Mouse (Mus musculus): Measurements from ENCODE around the gene Prdx2. TPM values are rescaled to one million over a fixed set of nuclear protein-coding genes. Genes with fewer than 3 reads are reported as not detected.

Gene Prdx2
- polyA plus RNA-seq, 1 experiment from 2014 or later, result 370 TPM

GRCm38 (mm10) chr8:84945633-84946527 is 23.5 kb upstream of the Prdx2 start:
- Histone ChIP-seq H3K36me3 (ENCODE audit: control insufficient read depth, insufficient read depth, low read length) (no peaks in the 10 kb centered on the region), H3K9me3 (ENCODE audit: control insufficient read depth, low read length) (no peaks in the 10 kb centered on the region), H3K27ac (replicated peaks) (no peak overlapping the region), H3K4me1 (replicated peaks; ENCODE audit: control insufficient read depth, insufficient read depth) (no peaks in the 10 kb centered on the region), H3K27me3 (ENCODE audit: control insufficient read depth, insufficient read depth, low read length) (peaks cover 15% of the 10 kb centered on the region; the same call in 1 of the 2 replicates), H3K4me2 (replicated peaks; ENCODE audit: low read depth) (peak overlapping the region; percentile 56), H3K4me3 (ENCODE audit: low read depth, low read length) (peak overlapping the region; percentile 37), H3K9ac (ENCODE audit: low read length) (no peak overlapping the region)
- WGBS, result under 1% methylated on average over 26 of the region's 67 CpGs
- ATAC-seq (ENCODE audit: low FRiP score, low TSS enrichment), result peak; percentile 35
- DNase-seq (ENCODE audit: low spot score), result no peak
- peak; percentile 25; the same call in 1 of the 2 replicates for TF ChIP-seq CTCF (IDR thresholded peaks at IDR 0.05; ENCODE audit: low read depth)
- TF ChIP-seq EP300 (optimal IDR thresholded peaks at IDR 0.05), result no peak

DNA sequence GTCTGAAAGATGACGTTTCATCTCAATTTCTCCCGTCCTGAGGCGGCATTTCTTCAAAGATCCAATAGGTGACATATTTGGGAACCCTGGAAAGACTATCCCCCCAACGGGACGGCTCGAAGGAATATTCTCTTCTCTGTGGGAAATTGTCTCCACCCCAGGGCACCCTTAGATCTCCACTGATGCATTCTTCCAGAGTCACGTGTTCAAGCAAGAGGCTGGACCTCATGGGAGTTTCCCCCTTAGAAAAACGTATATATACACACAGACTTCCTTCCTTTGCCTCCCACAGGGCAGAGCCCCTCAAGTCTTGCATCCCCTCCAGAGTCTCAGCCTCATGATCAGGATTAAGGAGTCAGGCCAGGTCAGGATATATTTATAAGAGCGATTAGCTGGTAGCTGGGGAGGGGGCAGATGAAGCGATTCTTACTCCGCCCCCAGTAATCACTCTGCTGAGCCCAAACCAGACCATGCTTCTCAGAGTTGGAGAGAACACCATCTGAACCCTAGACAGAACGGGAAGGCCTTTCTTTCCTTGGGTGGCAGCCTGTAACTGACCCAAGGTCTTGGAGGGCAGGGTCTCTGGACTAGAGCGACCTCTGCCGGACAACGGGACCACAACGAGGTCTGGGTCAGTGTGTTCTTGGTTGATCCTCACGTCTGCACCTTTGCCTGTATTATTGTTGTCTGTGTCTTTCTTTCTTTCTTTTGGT is 22.7 kb upstream of the Prdx2 start, which contains the start of gene Rtbdn:
TSS of gene Rtbdn (plus strand) at position 464 of the 713 bp plus-strand sequence.
- DNase-seq (ENCODE audit: low spot score) (no peak), ATAC-seq (ENCODE audit: low FRiP score, low TSS enrichment) (0 out of 2 replicates have a peak, but pooled peaks have one; percentile 6)
- H3K9ac ChIP-seq (ENCODE audit: low read length), result no peak within 1 kb of the TSS

DNA sequence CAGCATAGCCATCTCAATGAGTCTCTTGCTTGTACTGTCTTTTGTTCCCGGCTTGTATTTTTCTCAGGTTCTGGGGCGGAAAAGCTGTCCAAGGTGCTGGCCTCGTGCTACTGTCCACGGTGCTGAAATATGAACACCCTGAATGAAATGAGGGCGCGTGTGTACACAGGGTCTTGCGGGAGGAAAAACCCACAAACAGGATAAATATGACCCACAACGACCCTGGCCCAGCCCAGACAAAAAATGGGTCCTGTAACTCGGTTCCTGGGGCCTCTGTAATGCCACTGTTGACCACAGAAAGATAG is 22.2 kb upstream of the Prdx2 start:
- DNase-seq (ENCODE audit: low spot score) (peak; percentile 63), ATAC-seq (ENCODE audit: low FRiP score, low TSS enrichment) (peak; percentile 39; the same call in 1 of the 2 replicates)
- WGBS, result 12% methylated on average over 9 of the region's 9 CpGs
- Histone ChIP-seq H3K4me3 (ENCODE audit: low read depth, low read length) (no peak overlapping the region), H3K36me3 (ENCODE audit: control insufficient read depth, insufficient read depth, low read length) (no peaks in the 10 kb centered on the region), H3K9me3 (ENCODE audit: control insufficient read depth, low read length) (no peaks in the 10 kb centered on the region), H3K9ac (ENCODE audit: low read length) (no peak overlapping the region), H3K27me3 (ENCODE audit: control insufficient read depth, insufficient read depth, low read length) (peaks cover 15% of the 10 kb centered on the region; the same call in 1 of the 2 replicates), H3K4me1 (replicated peaks; ENCODE audit: control insufficient read depth, insufficient read depth) (no peaks in the 10 kb centered on the region), H3K27ac (replicated peaks) (no peak overlapping the region), H3K4me2 (replicated peaks; ENCODE audit: low read depth) (no peak overlapping the region)
- TF ChIP-seq EP300 (optimal IDR thresholded peaks at IDR 0.05) (no peak), CTCF (IDR thresholded peaks at IDR 0.05; ENCODE audit: low read depth) (no peak)

More for the DNA sequence above, 22.7 kb upstream of the Prdx2 start, which contains the start of gene Rtbdn:
- Histone ChIP-seq H3K27me3 (ENCODE audit: control insufficient read depth, insufficient read depth, low read length) (peaks cover 15% of the 10 kb centered on the region; the same call in 1 of the 2 replicates), H3K4me2 (replicated peaks; ENCODE audit: low read depth) (peak within 1 kb of the TSS; percentile 56), H3K36me3 (ENCODE audit: control insufficient read depth, insufficient read depth, low read length) (no peaks in the 10 kb centered on the region), H3K4me3 (ENCODE audit: low read depth, low read length) (peak within 1 kb of the TSS; percentile 37), H3K9me3 (ENCODE audit: control insufficient read depth, low read length) (no peaks in the 10 kb centered on the region), H3K27ac (replicated peaks) (no peak within 1 kb of the TSS), H3K4me1 (replicated peaks; ENCODE audit: control insufficient read depth, insufficient read depth) (no peaks in the 10 kb centered on the region)
- peak; percentile 51 for TF ChIP-seq CTCF (IDR thresholded peaks at IDR 0.05; ENCODE audit: low read depth)
- no peak for TF ChIP-seq EP300 (optimal IDR thresholded peaks at IDR 0.05)
- 10% methylated on average over 17 of the region's 17 CpGs for WGBS

DNA sequence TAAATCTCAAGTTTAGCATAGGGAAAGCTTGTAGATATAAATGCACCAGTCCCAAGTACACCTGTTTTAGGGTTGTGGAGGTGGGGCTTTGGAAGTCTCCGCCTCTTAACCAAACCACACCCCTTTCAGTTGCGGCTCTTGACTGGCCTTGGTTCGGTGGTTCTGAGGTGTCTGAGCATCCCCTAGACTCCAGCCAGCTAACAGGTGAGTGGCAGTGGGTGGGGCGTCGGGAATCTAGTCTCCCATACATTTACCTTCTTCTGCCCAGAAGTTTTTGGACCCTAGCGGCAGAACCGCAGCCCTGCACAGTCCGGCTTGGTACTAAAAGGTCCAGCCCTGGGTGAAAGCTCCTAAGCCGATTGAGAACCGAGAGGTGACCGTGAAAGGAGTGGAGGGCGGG is 19.6 kb upstream of the Prdx2 start:
- no peak for TF ChIP-seq CTCF (IDR thresholded peaks at IDR 0.05; ENCODE audit: low read depth)
- TF ChIP-seq EP300 (optimal IDR thresholded peaks at IDR 0.05), result no peak
- 20% methylated on average over 12 of the region's 12 CpGs for WGBS
- peaks cover 11% of the 10 kb centered on the region; the same call in 1 of the 2 replicates for H3K27me3 ChIP-seq (ENCODE audit: control insufficient read depth, insufficient read depth, low read length)

GRCm38 (mm10) chr8:84952612-84953255 is 16.7 kb upstream of the Prdx2 start:
- WGBS, result 6% methylated on average over 18 of the region's 18 CpGs
- no peaks in the 10 kb centered on the region for H3K9me3 ChIP-seq (ENCODE audit: control insufficient read depth, low read length)
- peak overlapping the region; percentile 34 for H3K4me2 ChIP-seq (replicated peaks; ENCODE audit: low read depth)
- peak; percentile 62 for ATAC-seq (ENCODE audit: low FRiP score, low TSS enrichment)
- peaks cover 3% of the 10 kb centered on the region; the same call in 1 of the 2 replicates for H3K4me1 ChIP-seq (replicated peaks; ENCODE audit: control insufficient read depth, insufficient read depth)
- peaks cover under 1% of the 10 kb centered on the region; the same call in 1 of the 2 replicates for H3K36me3 ChIP-seq (ENCODE audit: control insufficient read depth, insufficient read depth, low read length)
- 0 out of 2 replicates have a peak overlapping the region, but pooled peaks have one; percentile 13 for H3K9ac ChIP-seq (ENCODE audit: low read length)
- H3K4me3 ChIP-seq (ENCODE audit: low read depth, low read length), result no peak overlapping the region
- H3K27ac ChIP-seq (replicated peaks), result no peak overlapping the region
- TF ChIP-seq EP300 (optimal IDR thresholded peaks at IDR 0.05) (no peak), CTCF (IDR thresholded peaks at IDR 0.05; ENCODE audit: low read depth) (no peak)
- DNase-seq (ENCODE audit: low spot score), result peak; percentile 74
- H3K27me3 ChIP-seq (ENCODE audit: control insufficient read depth, insufficient read depth, low read length), result no peaks in the 10 kb centered on the region

More for the DNA sequence above, 19.6 kb upstream of the Prdx2 start:
- DNase-seq (ENCODE audit: low spot score), result no peak
- peaks cover 3% of the 10 kb centered on the region; the same call in 1 of the 2 replicates for H3K4me1 ChIP-seq (replicated peaks; ENCODE audit: control insufficient read depth, insufficient read depth)
- no peak overlapping the region for H3K4me2 ChIP-seq (replicated peaks; ENCODE audit: low read depth)
- H3K9ac ChIP-seq (ENCODE audit: low read length), result no peak overlapping the region
- no peak overlapping the region for H3K4me3 ChIP-seq (ENCODE audit: low read depth, low read length)
- no peaks in the 10 kb centered on the region for H3K9me3 ChIP-seq (ENCODE audit: control insufficient read depth, low read length)
- H3K36me3 ChIP-seq (ENCODE audit: control insufficient read depth, insufficient read depth, low read length), result no peaks in the 10 kb centered on the region
- no peak; the same call in 1 of the 2 replicates for ATAC-seq (ENCODE audit: low FRiP score, low TSS enrichment)
- no peak overlapping the region for H3K27ac ChIP-seq (replicated peaks)

Measured in stomach, postnatal 0 days (tissue).